Mouse (Mus musculus): ENCODE results near the gene Foxd1. TPM values are rescaled to one million over a fixed set of nuclear protein-coding genes. Genes with fewer than 3 reads are reported as not detected.
A peak's percentile ranks its signal among the peaks of the same experiment; 100 is the strongest.

Foxd1 gene
- polyA plus RNA-seq, 1 experiment from 2014 or later: 3.9 TPM

- H3K36me3 ChIP-seq: 0 out of 2 replicates have a peak, but pooled peaks cover 9% of the 10 kb centered on the region
- WGBS: 82% methylated on average over 11 of the region's 11 CpGs
- no peak overlapping the region for H3K27ac ChIP-seq
- no peak for DNase-seq (ENCODE audit: low spot score)
- H3K9me3 ChIP-seq: no peaks in the 10 kb centered on the region
- H3K4me3 ChIP-seq: no peak overlapping the region
- no peaks in the 10 kb centered on the region for H3K4me1 ChIP-seq (replicated peaks)
- no peaks in the 10 kb centered on the region for H3K27me3 ChIP-seq (ENCODE audit: insufficient read depth, poor library complexity, severe bottlenecking)
Measured at GRCm38 (mm10) chr13:98325034-98325433, 29.0 kb upstream of the Foxd1 start.

- DNase-seq (ENCODE audit: low spot score): no peak
- WGBS: 52% methylated on average over 2 of the region's 2 CpGs
- Histone ChIP-seq H3K27me3 (ENCODE audit: insufficient read depth, poor library complexity, severe bottlenecking) (no peaks in the 10 kb centered on the region), H3K4me3 (no peak overlapping the region), H3K36me3 (no peaks in the 10 kb centered on the region), H3K27ac (no peak overlapping the region), H3K9me3 (no peaks in the 10 kb centered on the region), H3K4me1 (replicated peaks) (no peaks in the 10 kb centered on the region)
Measured at GRCm38 (mm10) chr13:98332106-98332505, 21.9 kb upstream of the Foxd1 start.

- Histone ChIP-seq H3K4me3 (no peak overlapping the region), H3K27ac (no peak overlapping the region), H3K9me3 (no peaks in the 10 kb centered on the region), H3K36me3 (no peaks in the 10 kb centered on the region), H3K4me1 (replicated peaks) (no peaks in the 10 kb centered on the region), H3K27me3 (ENCODE audit: insufficient read depth, poor library complexity, severe bottlenecking) (no peaks in the 10 kb centered on the region)
- no peak for DNase-seq (ENCODE audit: low spot score)
- 91% methylated on average over 1 of the region's 1 CpGs for WGBS
Measured at GRCm38 (mm10) chr13:98336205-98336604, 17.8 kb upstream of the Foxd1 start.

GRCm38 (mm10) chr13:98340506-98340905 lies 13.5 kb upstream of the Foxd1 start:
- DNase-seq (ENCODE audit: low spot score): no peak
- 81% methylated on average over 5 of the region's 5 CpGs for WGBS

GRCm38 (mm10) chr13:98349491-98349890 lies 4.6 kb upstream of the Foxd1 start:
- WGBS: 78% methylated on average over 4 of the region's 4 CpGs
- Histone ChIP-seq H3K36me3 (no peaks in the 10 kb centered on the region), H3K4me1 (replicated peaks) (peaks cover 16% of the 10 kb centered on the region), H3K27me3 (ENCODE audit: insufficient read depth, poor library complexity, severe bottlenecking) (peaks cover 77% of the 10 kb centered on the region), H3K4me3 (no peak overlapping the region), H3K27ac (no peak overlapping the region), H3K9me3 (no peaks in the 10 kb centered on the region)
- no peak for DNase-seq (ENCODE audit: low spot score)

More at GRCm38 (mm10) chr13:98340506-98340905, 13.5 kb upstream of the Foxd1 start:
- H3K9me3 ChIP-seq: no peaks in the 10 kb centered on the region
- H3K27me3 ChIP-seq (ENCODE audit: insufficient read depth, poor library complexity, severe bottlenecking): peaks cover 8% of the 10 kb centered on the region; the same call in 1 of the 2 replicates
- H3K4me1 ChIP-seq (replicated peaks): no peaks in the 10 kb centered on the region
- H3K27ac ChIP-seq: no peak overlapping the region
- no peaks in the 10 kb centered on the region for H3K36me3 ChIP-seq
- H3K4me3 ChIP-seq: no peak overlapping the region

- Histone ChIP-seq H3K4me1 (replicated peaks) (peaks cover 32% of the 10 kb centered on the region), H3K4me3 (no peak overlapping the region), H3K9me3 (no peaks in the 10 kb centered on the region), H3K36me3 (no peaks in the 10 kb centered on the region), H3K27ac (no peak overlapping the region), H3K27me3 (ENCODE audit: insufficient read depth, poor library complexity, severe bottlenecking) (peaks cover 90% of the 10 kb centered on the region)
- DNase-seq (ENCODE audit: low spot score): peak; percentile 60
- 5% methylated on average over 8 of the region's 8 CpGs for WGBS
Measured at GRCm38 (mm10) chr13:98351527-98351926, 2.5 kb upstream of the Foxd1 start.

- no peak for DNase-seq (ENCODE audit: low spot score)
- peaks cover 32% of the 10 kb centered on the region for H3K4me1 ChIP-seq (replicated peaks)
- H3K4me3 ChIP-seq: no peak overlapping the region
- H3K27ac ChIP-seq: no peak overlapping the region
- H3K36me3 ChIP-seq: no peaks in the 10 kb centered on the region
- peaks cover 93% of the 10 kb centered on the region for H3K27me3 ChIP-seq (ENCODE audit: insufficient read depth, poor library complexity, severe bottlenecking)
- no peaks in the 10 kb centered on the region for H3K9me3 ChIP-seq
- WGBS: 15% methylated on average over 14 of the region's 14 CpGs
Measured at GRCm38 (mm10) chr13:98352381-98352975, 1.6 kb upstream of the Foxd1 start.

GRCm38 (mm10) chr13:98353709-98354089 lies 343 bp upstream of the Foxd1 start:
- Histone ChIP-seq H3K27me3 (ENCODE audit: insufficient read depth, poor library complexity, severe bottlenecking) (peaks cover 100% of the 10 kb centered on the region), H3K4me3 (peak overlapping the region; percentile 60), H3K27ac (no peak overlapping the region), H3K4me1 (replicated peaks) (peaks cover 38% of the 10 kb centered on the region), H3K9me3 (no peaks in the 10 kb centered on the region), H3K36me3 (no peaks in the 10 kb centered on the region)
- under 1% methylated on average over 13 of the region's 13 CpGs for WGBS
- DNase-seq (ENCODE audit: low spot score): no peak

GRCm38 (mm10) chr13:98354871-98355558 lies 973 bp downstream of the Foxd1 start:
- peak; percentile 78 for DNase-seq (ENCODE audit: low spot score)
- H3K27ac ChIP-seq: peak overlapping the region; percentile 84
- H3K4me1 ChIP-seq (replicated peaks): peaks cover 42% of the 10 kb centered on the region
- under 1% methylated on average over 102 of the region's 102 CpGs for WGBS
- no peaks in the 10 kb centered on the region for H3K36me3 ChIP-seq
- peaks cover 100% of the 10 kb centered on the region for H3K27me3 ChIP-seq (ENCODE audit: insufficient read depth, poor library complexity, severe bottlenecking)
- peak overlapping the region; percentile 60 for H3K4me3 ChIP-seq
- H3K9me3 ChIP-seq: no peaks in the 10 kb centered on the region

GRCm38 (mm10) chr13:98355559-98356111 lies 1.6 kb downstream of the Foxd1 start:
- H3K27me3 ChIP-seq (ENCODE audit: insufficient read depth, poor library complexity, severe bottlenecking): peaks cover 100% of the 10 kb centered on the region
- H3K9me3 ChIP-seq: no peaks in the 10 kb centered on the region
- peak overlapping the region; percentile 84 for H3K27ac ChIP-seq
- peak; percentile 63 for DNase-seq (ENCODE audit: low spot score)
- peak overlapping the region; percentile 60 for H3K4me3 ChIP-seq
- no peaks in the 10 kb centered on the region for H3K36me3 ChIP-seq
- H3K4me1 ChIP-seq (replicated peaks): peaks cover 42% of the 10 kb centered on the region
- under 1% methylated on average over 81 of the region's 81 CpGs for WGBS

- peak overlapping the region; percentile 84 for H3K27ac ChIP-seq
- WGBS: 4% methylated on average over 9 of the region's 9 CpGs
- no peak for DNase-seq (ENCODE audit: low spot score)
Measured at GRCm38 (mm10) chr13:98356176-98356972, 2.3 kb downstream of the Foxd1 start.

GRCm38 (mm10) chr13:98356973-98357425 lies 3.0 kb downstream of the Foxd1 start:
- DNase-seq (ENCODE audit: low spot score): no peak
- H3K4me1 ChIP-seq (replicated peaks): peaks cover 37% of the 10 kb centered on the region
- H3K4me3 ChIP-seq: peak overlapping the region; percentile 60
- H3K36me3 ChIP-seq: no peaks in the 10 kb centered on the region
- 5% methylated on average over 6 of the region's 6 CpGs for WGBS
- peaks cover 100% of the 10 kb centered on the region for H3K27me3 ChIP-seq (ENCODE audit: insufficient read depth, poor library complexity, severe bottlenecking)
- H3K9me3 ChIP-seq: no peaks in the 10 kb centered on the region
- H3K27ac ChIP-seq: no peak overlapping the region

More at GRCm38 (mm10) chr13:98356176-98356972, 2.3 kb downstream of the Foxd1 start:
- Histone ChIP-seq H3K27me3 (ENCODE audit: insufficient read depth, poor library complexity, severe bottlenecking) (peaks cover 100% of the 10 kb centered on the region), H3K36me3 (no peaks in the 10 kb centered on the region), H3K4me3 (peak overlapping the region; percentile 60), H3K9me3 (no peaks in the 10 kb centered on the region), H3K4me1 (replicated peaks) (peaks cover 42% of the 10 kb centered on the region)

Measured in hindbrain, embryonic 10.5 days (tissue).